Mouse (Mus musculus): ENCODE data around the gene Sik3.

GRCm38 (mm10) chr9:46163430-46163829, 150.8 kb downstream of the Sik3 start:
- TF ChIP-seq CTCF (IDR thresholded peaks at IDR 0.05; ENCODE audit: low read depth) (no peak), EP300 (IDR thresholded peaks at IDR 0.05; ENCODE audit: low read depth) (no peak)

All from liver, postnatal 0 days (tissue).